Mouse (Mus musculus) MEL (cell line): Measurements from ENCODE around the gene Mocs1. TPM values are rescaled to one million over a fixed set of nuclear protein-coding genes. Genes with fewer than 3 reads are reported as not detected.

Source experiments
- DNase-seq: peaks from one replicate; pipeline ENCODE4 v3.0.0; 2011; ENCODE audit warnings: low read depth, low spot score
- H3K27ac ChIP-seq: 2 replicates; pipeline ENCODE4 v1.5.1; 2012; ENCODE audit warnings: low read depth, mild to moderate bottlenecking, control low read depth, low read length, moderate library complexity; ENCODE audit not compliant: control insufficient read depth
- H3K27me3 ChIP-seq, 2 experiments: fragments of 150-350 bp in 1 of 2; sonication (generic) in 1 of 2; 2 replicates each; pipeline ENCODE4 v1.6.1; 2012; ENCODE audit warnings: low read length in 2 of 2, mild to moderate bottlenecking in 2 of 2, improper control_type of control experiment in 1 of 2, moderate library complexity in 1 of 2; ENCODE audit not compliant: insufficient read depth in 2 of 2, control insufficient read depth in 1 of 2
- H3K36me3 ChIP-seq, 2 experiments: 2 replicates each; pipeline ENCODE4 v1.6.1; 2012 to 2014; ENCODE audit warnings: low read length in 2 of 2, improper control_type of control experiment in 1 of 2, inconsistent platforms in 1 of 2, mild to moderate bottlenecking in 1 of 2; ENCODE audit not compliant: insufficient read depth in 2 of 2, control insufficient read depth in 1 of 2
- H3K4me1 ChIP-seq, 2 experiments: fragments of 150-350 bp in 1 of 2; sonication (generic) in 1 of 2; 2 replicates each; pipeline ENCODE4 v1.6.1; 2012; ENCODE audit warnings: low read length in 2 of 2, improper control_type of control experiment in 1 of 2, mild to moderate bottlenecking in 1 of 2; ENCODE audit not compliant: insufficient read depth in 2 of 2, control insufficient read depth in 1 of 2
- H3K4me3 ChIP-seq, 2 experiments: fragments of 150-350 bp in 1 of 2; sonication (generic) in 1 of 2; 2 replicates each; pipeline ENCODE4 v1.5.1; 2012; ENCODE audit warnings: low read depth in 2 of 2, low read length in 2 of 2, mild to moderate bottlenecking in 2 of 2, moderate library complexity in 2 of 2, control low read depth in 1 of 2, improper control_type of control experiment in 1 of 2; ENCODE audit not compliant: control insufficient read depth in 1 of 2, insufficient read depth in 1 of 2
- H3K79me2 ChIP-seq: 2 replicates; pipeline ENCODE4 v1.6.1; 2012; ENCODE audit warnings: mild to moderate bottlenecking, low read length, moderate library complexity; ENCODE audit not compliant: control insufficient read depth, poor library complexity, insufficient read depth
- H3K9ac ChIP-seq: 2 replicates; pipeline ENCODE4 v1.6.1; 2012; ENCODE audit warnings: low read depth, mild to moderate bottlenecking, control low read depth, low read length, moderate library complexity; ENCODE audit not compliant: control insufficient read depth, poor library complexity, severe bottlenecking
- H3K9me3 ChIP-seq: fragments of 150-350 bp; sonication (generic); replicated peaks from 2 replicates; pipeline ENCODE4 v1.6.1; 2012; ENCODE audit warnings: mild to moderate bottlenecking, low read length, improper control_type of control experiment, moderate library complexity; ENCODE audit not compliant: insufficient read depth
- E2F4 ChIP-seq: IDR thresholded peaks from 2 replicates; pipeline ENCODE4 v1.6.1; 2011; ENCODE audit warnings: low read depth, low read length, improper control_type of control experiment, borderline replicate concordance
- ELF1 ChIP-seq: IDR thresholded peaks from 2 replicates; pipeline ENCODE4 v1.6.1; 2014; ENCODE audit warnings: low read depth, mild to moderate bottlenecking, inconsistent platforms, low read length, improper control_type of control experiment, moderate library complexity
- ETS1 ChIP-seq: IDR thresholded peaks from 2 replicates; pipeline ENCODE4 v1.6.1; 2012; ENCODE audit warnings: low read depth, mild to moderate bottlenecking, inconsistent platforms, low read length, improper control_type of control experiment, moderate library complexity
- GABPA ChIP-seq: IDR thresholded peaks from 2 replicates; pipeline ENCODE4 v1.6.1; 2012; ENCODE audit warnings: low read depth, mild to moderate bottlenecking, inconsistent platforms, low read length, improper control_type of control experiment, moderate library complexity
- JUND ChIP-seq: IDR thresholded peaks from 2 replicates; pipeline ENCODE4 v1.6.1; 2011; ENCODE audit warnings: low read depth, mild to moderate bottlenecking, improper control_type of control experiment, low read length
- MAX ChIP-seq: IDR thresholded peaks from 2 replicates; pipeline ENCODE4 v1.6.1; 2011; ENCODE audit warnings: low read length, improper control_type of control experiment
- MYC ChIP-seq: IDR thresholded peaks from 2 replicates; pipeline ENCODE4 v1.6.1; 2011; ENCODE audit warnings: low read depth, mild to moderate bottlenecking, low read length, improper control_type of control experiment, moderate library complexity
- NELFE ChIP-seq: IDR thresholded peaks from 2 replicates; pipeline ENCODE4 v1.6.1; 2011; ENCODE audit warnings: low read depth, low read length, improper control_type of control experiment
- RAD21 ChIP-seq: IDR thresholded peaks from 2 replicates; pipeline ENCODE4 v1.6.1; 2011; ENCODE audit warnings: mild to moderate bottlenecking, low read depth, low read length, improper control_type of control experiment
- SIN3A ChIP-seq: IDR thresholded peaks from 2 replicates; pipeline ENCODE4 v1.6.1; 2012; ENCODE audit warnings: low read length, improper control_type of control experiment, inconsistent platforms
- TCF12 ChIP-seq: IDR thresholded peaks from 2 replicates; pipeline ENCODE4 v1.6.1; 2014; ENCODE audit warnings: low read depth, mild to moderate bottlenecking, inconsistent platforms, low read length, improper control_type of control experiment, moderate library complexity
- USF2 ChIP-seq, 2 experiments: IDR thresholded peaks; 2 replicates each; pipeline ENCODE4 v1.6.1; 2011 to 2012; ENCODE audit warnings: improper control_type of control experiment in 2 of 2, low read length in 2 of 2, borderline replicate concordance in 1 of 2, inconsistent platforms in 1 of 2, low read depth in 1 of 2, mild to moderate bottlenecking in 1 of 2; ENCODE audit not compliant: insufficient read depth in 1 of 2
- ZKSCAN1 ChIP-seq: IDR thresholded peaks from 2 replicates; pipeline ENCODE4 v1.6.1; 2012; ENCODE audit warnings: low read depth, mild to moderate bottlenecking, inconsistent platforms, low read length, improper control_type of control experiment, moderate library complexity
- ZMIZ1 ChIP-seq: IDR thresholded peaks from 2 replicates; pipeline ENCODE4 v1.6.1; 2012; ENCODE audit warnings: low read depth, mild to moderate bottlenecking, inconsistent platforms, low read length, improper control_type of control experiment, moderate library complexity
- ZNF384 ChIP-seq: IDR thresholded peaks from 2 replicates; pipeline ENCODE4 v1.6.1; 2012; ENCODE audit warnings: low read depth, mild to moderate bottlenecking, inconsistent platforms, low read length, improper control_type of control experiment
- polyA plus RNA-seq, 2 experiments: library from polyadenylated mRNA; stranded (reverse) in 1 of 2; unstranded in 1 of 2; fragments of >175 nt in 1 of 2; fragments of >200 nt in 1 of 2; gene quantifications; 2 replicates each; pipeline versions ENCODE4 v1.2.1 to v1.2.4; 2012; ENCODE audit warnings: low replicate concordance in 2 of 2, low read depth in 1 of 2; ENCODE audit not compliant: insufficient read length in 2 of 2, insufficient read depth in 1 of 2, missing spikeins in 1 of 2
- total RNA-seq: library from RNA; depleted of rRNA; stranded (reverse); fragments of 300-350 nt; gene quantifications from 2 replicates; pipeline ENCODE4 v1.2.3, GENCODE M21; 2012; rRNA removed

Mocs1 gene
- total and polyA plus RNA-seq, 3 experiments: 7.8 to 24.6 TPM; not detected in 1

- H3K4me1 ChIP-seq: no peaks in the 10 kb centered on the region
- H3K79me2 ChIP-seq: no peaks in the 10 kb centered on the region
- TF ChIP-seq ZNF384 (no peak), MYC (no peak), RAD21 (no peak), SIN3A (no peak), ELF1 (no peak), TCF12 (no peak), NELFE (no peak), USF2 (IDR thresholded peaks at IDR 0.05; ENCODE audit: borderline replicate concordance in 1 of 2, insufficient read depth in 1 of 2, low read depth in 1 of 2, low read length in 2 of 2) (no peak), MAX (no peak), E2F4 (no peak), JUND (no peak), GABPA (no peak), ZKSCAN1 (no peak), ETS1 (no peak), ZMIZ1 (no peak)
- H3K9me3 ChIP-seq: no peaks in the 10 kb centered on the region
- H3K36me3 ChIP-seq: no peaks in the 10 kb centered on the region
- H3K27ac ChIP-seq: no peak overlapping the region
- no peaks in the 10 kb centered on the region for H3K27me3 ChIP-seq
- no peak overlapping the region for H3K9ac ChIP-seq
- no peak overlapping the region for H3K4me3 ChIP-seq
- no peak for DNase-seq
Observed at GRCm38 (mm10) chr17:49503246-49503900, 75.2 kb downstream of the Mocs1 start.

Other genes with a start within 250 kb of the Mocs1 start
- gene Daam2, start 136.0 kb downstream of the Mocs1 start, total RNA-seq: 0.04 TPM in 1 of 2 replicates, not detected in the other
- gene Daam2, start 136.0 kb downstream of the Mocs1 start, polyA plus RNA-seq: under 1 TPM in 1 of 2 experiments, not detected in 1; 0.28 TPM
- gene Kif6, start 186.8 kb downstream of the Mocs1 start, total RNA-seq: not detected in 2 replicates
- not detected for gene Kif6, start 186.8 kb downstream of the Mocs1 start, polyA plus RNA-seq